ENCODE assay signal across 24 mouse cellular contexts in the genomic region with DNA sequence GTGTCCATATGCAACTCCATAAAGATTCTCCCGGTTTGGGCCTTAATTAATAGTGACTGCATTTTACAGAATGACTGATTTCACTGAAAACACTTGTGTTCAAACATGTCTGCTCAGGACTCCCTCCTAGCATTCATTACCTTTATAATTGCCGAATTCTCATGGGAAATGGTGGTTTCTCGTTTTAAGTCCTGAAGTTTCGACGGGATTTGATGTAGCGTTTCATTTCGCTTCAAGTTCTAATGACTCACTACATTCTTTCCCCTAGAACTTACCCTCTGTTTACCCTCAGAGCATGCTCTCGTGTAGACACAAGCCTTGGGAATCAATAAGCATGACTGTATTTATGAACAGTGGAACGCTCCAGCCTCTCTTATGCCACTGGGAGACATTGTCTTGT.
"Had no signal": no experiment of that assay in that cellular context is flagged by ENCODE, and none has a peak within 500 bp of the region (broad histone marks: within the 10 kb centered on the region; RNA-seq: fewer than 3 reads in every experiment).

No protein-coding gene starts in this region.

- H3K4me2 ChIP-seq: heart, embryonic 12.5 days; hindbrain, embryonic 12.5 days; hindbrain, embryonic 14.5 days; intestine, embryonic 15.5 days; limb, embryonic 12.5 days; liver, embryonic 12.5 days had no signal

- H3K4me1 ChIP-seq: intestine, embryonic 15.5 days had no signal

- H3K9me3 ChIP-seq: hindbrain, embryonic 10.5 days; hindbrain, embryonic 12.5 days; intestine, embryonic 15.5 days; limb, embryonic 10.5 days; limb, embryonic 12.5 days; liver, embryonic 12.5 days had no signal

- DNase-seq: gastrocnemius, postnatal 25 days; heart, adult 2 months; heart, postnatal 10 days; heart, postnatal 4 days; kidney, adult 18-20 months; kidney, adult 8-10 months; kidney, postnatal 10 days; kidney, postnatal 25 days; kidney, postnatal 4 days; liver had no signal

- ATAC-seq: hindbrain, embryonic 16.5 days; inflammation-experienced regulatory T-cells, adult 6 months; intestine, embryonic 15.5 days; intestine, postnatal 0 days; liver, embryonic 12.5 days had no signal

- H3K27me3 ChIP-seq: heart, embryonic 12.5 days; hindbrain, embryonic 12.5 days; intestine, embryonic 15.5 days; limb, embryonic 12.5 days; liver, embryonic 12.5 days had no signal

- H3K9ac ChIP-seq: heart, embryonic 12.5 days; hindbrain, embryonic 12.5 days; hindbrain, embryonic 14.5 days; intestine, embryonic 15.5 days; limb, embryonic 12.5 days; liver, embryonic 12.5 days; liver, embryonic 14.5 days had no signal

- H3K27ac ChIP-seq: heart, adult 2 months; hindbrain, embryonic 10.5 days; hindbrain, embryonic 12.5 days; hindbrain, embryonic 14.5 days; intestine, embryonic 15.5 days; layer of hippocampus, adult 2 months; left cerebral cortex, adult 2 months; limb, embryonic 10.5 days; limb, embryonic 12.5 days; liver, embryonic 12.5 days; liver, embryonic 14.5 days had no signal

- H3K36me3 ChIP-seq: hindbrain, embryonic 10.5 days; hindbrain, embryonic 12.5 days; intestine, embryonic 15.5 days; limb, embryonic 12.5 days had no signal

- H3K4me3 ChIP-seq: heart, adult 2 months; heart, embryonic 12.5 days; hindbrain, embryonic 10.5 days; hindbrain, embryonic 12.5 days; intestine, embryonic 15.5 days; layer of hippocampus, adult 2 months; left cerebral cortex, adult 2 months; limb, embryonic 10.5 days; limb, embryonic 12.5 days; liver, embryonic 12.5 days had no signal
